Comparison of ENCODE assay signal across 11 mouse cellular contexts in the genomic region with DNA sequence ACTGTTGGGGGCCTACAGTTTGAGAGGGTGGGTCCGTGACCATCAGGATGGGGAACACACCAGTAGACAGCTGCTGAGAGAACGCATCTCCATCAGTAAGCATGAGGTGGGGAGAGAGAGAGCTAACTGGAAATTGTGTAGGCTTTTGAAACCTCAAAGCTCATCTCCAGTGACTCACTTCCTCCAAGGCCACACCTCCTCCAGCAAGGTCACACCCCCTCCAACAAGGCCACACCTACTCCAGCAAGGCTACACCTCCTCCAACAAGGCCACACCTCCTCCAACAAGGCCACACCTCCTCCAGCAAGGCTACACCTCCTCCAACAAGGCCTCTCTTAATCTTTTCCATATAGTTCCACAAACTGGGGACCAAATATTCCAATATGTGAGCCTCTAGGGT. TPM values are rescaled to one million over a fixed set of nuclear protein-coding genes. Genes with fewer than 3 reads are reported as not detected.
DNase-seq lines count a peak whose midpoint lies in the region; ATAC-seq and TF ChIP-seq lines count a peak whose summit lies in the region.
"Had no signal": no experiment of that assay in that cellular context is flagged by ENCODE, and none has a peak within 500 bp of the region (broad histone marks: within the 10 kb centered on the region; RNA-seq: fewer than 3 reads in every experiment).

No protein-coding gene starts in this region.

- no peaks in the 10 kb centered on the region for H3K27me3 ChIP-seq in kidney, postnatal 0 days (ENCODE audit: insufficient read depth, low read length)
- H3K27me3 ChIP-seq in kidney, adult 2 months (replicated peaks; ENCODE audit: control insufficient read depth, insufficient read depth, low read length), result no peaks in the 10 kb centered on the region
- H3K27me3 ChIP-seq in MEL (ENCODE audit: control insufficient read depth in 1 of 2, insufficient read depth in 2 of 2, low read length in 2 of 2), result no peaks in the 10 kb centered on the region
- H3K27me3 ChIP-seq in limb, embryonic 10.5 days (ENCODE audit: low read depth, poor library complexity, severe bottlenecking), result no peaks in the 10 kb centered on the region

- peak; percentile 39 for DNase-seq in kidney, postnatal 0 days (ENCODE audit: low spot score)
- no peak for DNase-seq in kidney, adult 2 months
- peak; percentile 90 for DNase-seq in MEL (ENCODE audit: low read depth, low spot score)
- peak; percentile 72 for DNase-seq in naive thymus-derived CD4-positive, alpha-beta T cell, adult 2 months (ENCODE audit: low read depth)
- DNase-seq in frontal cortex, postnatal 10 days (ENCODE audit: low spot score in 2 of 2), result no peak
- no peak for DNase-seq in limb, embryonic 10.5 days (ENCODE audit: low spot score)
- DNase-seq: cerebellum, postnatal 36 days had no signal

- no peak overlapping the region for H3K4me3 ChIP-seq in kidney, postnatal 0 days (replicated peaks; ENCODE audit: low read depth, low read length)
- H3K4me3 ChIP-seq in kidney, adult 2 months (ENCODE audit: insufficient read depth, low read depth, low read length), result no peak overlapping the region
- no peak overlapping the region for H3K4me3 ChIP-seq in MEL (ENCODE audit: control insufficient read depth in 1 of 2, insufficient read depth in 1 of 2, low read depth in 2 of 2, low read length in 2 of 2)
- H3K4me3 ChIP-seq in limb, embryonic 10.5 days, result no peak overlapping the region
- H3K4me3 ChIP-seq: midbrain, embryonic 12.5 days had no signal

- TF ChIP-seq POLR2A in kidney, adult 2 months (IDR thresholded peaks at IDR 0.05; ENCODE audit: low read depth, low read length), result no peak
- peak in 1 of 2 experiments; percentile 30; a peak in 1 of 4 replicates for TF ChIP-seq POLR2A in MEL (IDR thresholded peaks at IDR 0.05; ENCODE audit: control insufficient read depth in 1 of 2, insufficient read depth in 1 of 2, low read depth in 1 of 2, low read length in 2 of 2, poor library complexity in 1 of 2)

- no peak for ATAC-seq in kidney, postnatal 0 days (replicated peaks; ENCODE audit: low FRiP score, low read depth)
- ATAC-seq in common myeloid progenitor, adult 5-6 weeks (replicated peaks; ENCODE audit: low read depth, poor library complexity, severe bottlenecking), result peak; percentile 43
- no peak for ATAC-seq in erythroblast, adult 5-6 weeks (replicated peaks; ENCODE audit: low FRiP score, poor library complexity, severe bottlenecking)

- no peak overlapping the region for H3K27ac ChIP-seq in kidney, postnatal 0 days
- no peak overlapping the region for H3K27ac ChIP-seq in kidney, adult 2 months (ENCODE audit: insufficient read depth, low read depth, low read length)
- H3K27ac ChIP-seq in MEL (ENCODE audit: control insufficient read depth, low read depth, low read length), result peak overlapping the region; percentile 7; the same call in 1 of the 2 replicates
- H3K27ac ChIP-seq in limb, embryonic 10.5 days, result no peak overlapping the region
- H3K27ac ChIP-seq: midbrain, embryonic 12.5 days had no signal

- no peak overlapping the region for H3K4me2 ChIP-seq in kidney, postnatal 0 days (ENCODE audit: low read length)
- H3K4me2 ChIP-seq: midbrain, embryonic 12.5 days had no signal

- 94% methylated on average over 2 of the region's 2 CpGs for WGBS in kidney, postnatal 0 days
- WGBS in kidney, adult 2 months, result 97% methylated on average over 2 of the region's 2 CpGs
- 98% methylated on average over 2 of the region's 2 CpGs for WGBS in limb, embryonic 10.5 days

- TF ChIP-seq RAD21 in MEL (IDR thresholded peaks at IDR 0.05; ENCODE audit: low read depth, low read length), result no peak

- no peaks in the 10 kb centered on the region for H3K9me3 ChIP-seq in kidney, postnatal 0 days (replicated peaks; ENCODE audit: low read length)
- H3K9me3 ChIP-seq in MEL (replicated peaks; ENCODE audit: insufficient read depth, low read length), result no peaks in the 10 kb centered on the region
- H3K9me3 ChIP-seq in limb, embryonic 10.5 days (replicated peaks), result no peaks in the 10 kb centered on the region
- H3K9me3 ChIP-seq: G1E; midbrain, embryonic 12.5 days had no signal

- TF ChIP-seq CTCF in kidney, postnatal 0 days (IDR thresholded peaks at IDR 0.05; ENCODE audit: low read depth), result no peak
- no peak for TF ChIP-seq CTCF in kidney, adult 2 months (conservative IDR thresholded peaks at IDR 0.05; ENCODE audit: insufficient read depth, insufficient read length, low read depth, low read length)
- TF ChIP-seq CTCF in MEL (IDR thresholded peaks at IDR 0.05 in 2 of 3, conservative IDR thresholded peaks at IDR 0.05 in 1 of 3; ENCODE audit: control insufficient read depth in 1 of 3, insufficient read depth in 1 of 3, low read depth in 2 of 3, low read length in 3 of 3, poor library complexity in 1 of 3, severe bottlenecking in 1 of 3), result no peak

- no peaks in the 10 kb centered on the region for H3K79me2 ChIP-seq in MEL (ENCODE audit: control insufficient read depth, insufficient read depth, low read length, poor library complexity)

- TF ChIP-seq EP300 in MEL (IDR thresholded peaks at IDR 0.05; ENCODE audit: low read depth in 1 of 2, low read length in 2 of 2), result no peak

- peaks cover 24% of the 10 kb centered on the region for H3K36me3 ChIP-seq in kidney, postnatal 0 days (ENCODE audit: insufficient read depth, low read length)
- H3K36me3 ChIP-seq in kidney, adult 2 months (ENCODE audit: control insufficient read depth, insufficient read depth, low read length), result no peaks in the 10 kb centered on the region
- H3K36me3 ChIP-seq in MEL (ENCODE audit: control insufficient read depth in 1 of 2, insufficient read depth in 2 of 2, low read length in 2 of 2), result peaks cover 2 to 15% of the 10 kb centered on the region in 2 experiments; a peak in 3 of 4 replicates
- peaks cover 95% of the 10 kb centered on the region for H3K36me3 ChIP-seq in limb, embryonic 10.5 days

- H3K4me1 ChIP-seq in kidney, postnatal 0 days (replicated peaks; ENCODE audit: insufficient read depth, low read length), result no peaks in the 10 kb centered on the region
- H3K4me1 ChIP-seq in kidney, adult 2 months (ENCODE audit: control insufficient read depth, insufficient read depth, low read length), result no peaks in the 10 kb centered on the region
- H3K4me1 ChIP-seq in MEL (ENCODE audit: control insufficient read depth in 1 of 2, insufficient read depth in 2 of 2, low read length in 2 of 2), result peaks cover 4 to 19% of the 10 kb centered on the region in 2 experiments
- H3K4me1 ChIP-seq in limb, embryonic 10.5 days, result peaks cover 8% of the 10 kb centered on the region; the same call in 1 of the 2 replicates
- H3K4me1 ChIP-seq: midbrain, embryonic 12.5 days had no signal

- H3K9ac ChIP-seq in kidney, postnatal 0 days (ENCODE audit: low read depth, low read length), result no peak overlapping the region
- H3K9ac ChIP-seq in MEL (ENCODE audit: control insufficient read depth, low read depth, low read length, poor library complexity, severe bottlenecking), result no peak overlapping the region
- H3K9ac ChIP-seq: midbrain, embryonic 12.5 days had no signal

TF ChIP-seq in MEL, 35 proteins besides CTCF, POLR2A, EP300 and RAD21:
- TF ChIP-seq SMC3 (IDR thresholded peaks at IDR 0.05; ENCODE audit: low read depth, low read length) (no peak), CHD1 (IDR thresholded peaks at IDR 0.05; ENCODE audit: low read depth, low read length) (no peak), MXI1 (IDR thresholded peaks at IDR 0.05; ENCODE audit: low read depth, low read length) (peak; percentile 37; the same call in 1 of the 2 replicates), MAX (IDR thresholded peaks at IDR 0.05; ENCODE audit: low read length) (peak; percentile 23; the same call in 1 of the 2 replicates), JUND (IDR thresholded peaks at IDR 0.05; ENCODE audit: low read depth, low read length) (0 out of 2 replicates have a peak, but pooled peaks have one; percentile 22), USF1 (IDR thresholded peaks at IDR 0.05; ENCODE audit: low read depth, low read length) (no peak)

RNA-seq across cellular contexts. Expression of gene Rbm19, which starts 13.9 kb away (rescaled TPM):
- 16.6 and 17.7 TPM in 2 replicates for polyA plus RNA-seq in kidney, postnatal 0 days (2015; fragmentation: Nextera tagmentation; extraction: Ambion mirVana)
- polyA plus RNA-seq in kidney, adult 2 months (2012; rRNA removed), result 10.7 and 12.1 TPM in 2 replicates
- total RNA-seq in MEL (2012; rRNA removed), result 57.1 and 66.3 TPM in 2 replicates
- polyA plus RNA-seq in MEL (2012; ENCODE audit: insufficient read depth in 1 of 2, insufficient read length in 2 of 2, low read depth in 1 of 2, low replicate concordance in 2 of 2, missing spikeins in 1 of 2), result 10 to 100 TPM in 1 of 2 experiments, not detected in 1; 74.3 TPM
- 24.2 and 30.3 TPM in 2 replicates for total RNA-seq in common myeloid progenitor, adult 5-6 weeks (2017)
- 2.1 and 4.0 TPM in 2 replicates for total RNA-seq in erythroblast, adult 5-6 weeks (2015; ENCODE audit: low replicate concordance)
- 3.3 and 4.6 TPM in 2 replicates for total RNA-seq in erythroblast, adult 5-6 weeks (2017; ENCODE audit: low replicate concordance)
- polyA plus RNA-seq in limb, embryonic 10.5 days (2016; fragmentation: Nextera tagmentation; extraction: Ambion mirVana), result 37.4 and 45.1 TPM in 2 replicates

Comparison
In these comparisons a context has a peak if more than half of its experiments do, and no peak if none do; other contexts are left out.
1. DNase-seq: peak in kidney, postnatal 0 days (single experiment), MEL (single experiment) and naive thymus-derived CD4-positive, alpha-beta T cell, adult 2 months (single experiment); none in kidney, adult 2 months (single experiment), frontal cortex, postnatal 10 days (0 of 2) and limb, embryonic 10.5 days (single experiment).